Mouse (Mus musculus): ENCODE results near the gene Spdye4c. TPM values are rescaled to one million over a fixed set of nuclear protein-coding genes. Genes with fewer than 3 reads are reported as not detected.

The Spdye4c gene
- total RNA-seq, 1 experiment from 2014 or later = not detected

DNA sequence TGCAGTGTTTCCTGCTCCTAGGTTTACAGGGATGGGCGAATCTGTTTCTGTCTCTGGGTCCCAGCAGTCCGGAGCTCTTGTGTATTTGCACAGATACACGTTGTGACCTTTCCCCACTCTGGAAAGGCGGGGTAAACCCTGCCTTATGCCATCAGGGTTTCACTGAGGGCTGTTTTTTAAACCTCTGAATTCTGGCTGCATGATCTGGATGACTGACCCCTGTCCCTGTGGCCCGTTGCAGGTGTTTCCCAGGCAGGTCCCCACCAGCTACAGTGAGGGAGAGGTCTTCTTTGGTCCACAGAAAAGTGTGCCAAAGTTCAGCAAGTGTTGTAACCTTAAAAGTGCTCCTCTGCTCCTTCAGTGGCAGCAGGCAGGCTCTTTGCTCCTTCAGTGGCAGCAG is 18.3 kb downstream of the Spdye4c start:
- DNase-seq = no peak

- no peak for DNase-seq
Measured at GRCm38 (mm10) chr2:128611178-128611577, 20.2 kb downstream of the Spdye4c start.

- DNase-seq = peak; percentile 57
Measured at GRCm38 (mm10) chr2:128612275-128612674, 21.3 kb downstream of the Spdye4c start.

DNA sequence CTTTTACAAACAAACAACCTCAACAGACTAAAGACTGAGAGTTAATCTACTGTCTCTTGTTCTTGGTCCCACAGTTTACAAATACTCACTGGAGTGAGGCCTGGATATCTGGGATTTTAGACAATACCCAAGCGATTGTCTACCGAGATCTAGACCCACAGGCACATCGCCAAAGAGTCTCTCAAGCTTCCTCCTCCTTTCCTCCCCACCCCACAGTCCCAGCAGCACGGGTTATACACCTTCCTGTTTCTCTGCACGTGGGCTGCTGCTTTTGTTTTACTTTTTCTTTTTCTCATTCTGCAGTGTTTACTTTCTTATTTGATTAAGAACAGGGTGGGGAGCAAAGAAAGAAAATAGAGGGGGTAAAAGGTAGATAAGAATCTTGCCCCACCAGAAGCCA is 22.4 kb downstream of the Spdye4c start:
- DNase-seq = no peak

GRCm38 (mm10) chr2:128615366-128615765 is 24.4 kb downstream of the Spdye4c start:
- DNase-seq = no peak

DNA sequence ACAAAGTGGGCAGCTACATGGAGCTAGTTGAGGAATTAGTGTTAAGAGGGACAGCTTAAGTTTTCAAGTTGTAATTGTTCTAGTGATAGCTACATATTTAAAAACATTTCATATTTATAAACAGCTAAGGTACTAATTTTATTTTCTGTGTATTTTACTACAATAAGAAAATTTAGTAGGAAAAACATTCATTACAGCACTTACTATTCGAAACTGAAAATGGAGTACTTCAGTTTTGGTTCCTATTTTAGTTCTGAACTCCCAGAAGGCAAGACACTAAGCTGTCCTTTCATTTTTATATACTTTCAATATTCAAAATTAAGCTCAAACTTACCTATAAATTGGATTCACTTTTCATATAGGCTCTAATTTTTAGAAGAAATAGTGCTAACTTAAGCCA is 29.6 kb downstream of the Spdye4c start:
- DNase-seq = no peak

Other genes starting within 250 kb of the Spdye4c start
- gene Anapc1, start 96.2 kb downstream of the Spdye4c start, total RNA-seq (2021) = 75.0 and 76.9 TPM in 2 replicates
- 11.7 and 14.0 TPM in 2 replicates for gene Mertk, start 107.7 kb downstream of the Spdye4c start, total RNA-seq (2021)
- gene Tmem87b, start 226.9 kb downstream of the Spdye4c start, total RNA-seq (2021) = 35.0 and 40.6 TPM in 2 replicates

Data from adrenal gland, postnatal 14 days (tissue).